Mouse (Mus musculus): ENCODE measurements around the gene Dnase2b. TPM values are rescaled to one million over a fixed set of nuclear protein-coding genes. Genes with fewer than 3 reads are reported as not detected.

The Dnase2b gene
- not detected for total RNA-seq (2021)
- long read RNA-seq, experiment 1, result 0 reads
- long read RNA-seq, experiment 2, result 0 reads

DNA sequence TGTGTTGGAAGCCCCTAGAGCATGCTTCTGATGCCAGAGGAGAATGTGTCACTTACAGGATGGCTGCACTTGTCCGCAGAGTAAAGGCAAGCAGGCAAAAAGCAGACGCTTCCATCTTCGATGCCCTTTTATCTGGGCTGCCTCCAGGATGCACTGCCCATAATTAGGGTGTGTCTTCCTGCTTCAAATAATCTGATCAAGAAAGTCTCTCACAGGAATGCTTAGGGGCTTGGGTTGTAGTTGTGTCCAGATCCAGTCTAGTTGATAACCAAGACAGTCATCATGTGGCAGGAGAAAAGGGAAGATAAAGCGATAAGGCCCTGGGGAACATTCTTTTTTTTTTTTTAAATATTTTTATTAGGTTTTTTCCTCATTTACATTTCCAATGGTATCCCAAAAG lies at the start of gene Dnase2b:
Gene Dnase2b (minus strand): TSS at position 101 of the 400 bp plus-strand sequence.
- no peak for DNase-seq

DNA sequence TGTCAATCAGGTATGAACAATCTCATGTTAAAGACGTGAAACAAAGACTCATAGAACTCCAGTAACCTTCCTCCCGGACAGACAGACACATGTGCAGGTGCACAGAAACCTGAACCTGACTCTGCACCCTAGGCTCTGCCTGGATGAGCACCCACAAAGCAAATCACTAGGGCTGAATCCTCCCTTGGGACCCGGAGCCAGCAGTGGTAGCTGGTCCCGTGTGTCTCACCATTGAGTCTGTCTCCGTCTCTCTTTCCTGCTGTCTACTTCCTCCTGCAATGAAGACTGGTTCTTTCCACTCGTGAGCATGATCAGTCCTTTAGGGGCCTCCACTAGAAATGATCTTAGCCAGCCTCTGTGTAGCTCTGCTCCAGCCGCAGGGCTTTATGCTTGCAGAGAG lies 46.5 kb upstream of the Dnase2b start:
- DNase-seq, result no peak

DNA sequence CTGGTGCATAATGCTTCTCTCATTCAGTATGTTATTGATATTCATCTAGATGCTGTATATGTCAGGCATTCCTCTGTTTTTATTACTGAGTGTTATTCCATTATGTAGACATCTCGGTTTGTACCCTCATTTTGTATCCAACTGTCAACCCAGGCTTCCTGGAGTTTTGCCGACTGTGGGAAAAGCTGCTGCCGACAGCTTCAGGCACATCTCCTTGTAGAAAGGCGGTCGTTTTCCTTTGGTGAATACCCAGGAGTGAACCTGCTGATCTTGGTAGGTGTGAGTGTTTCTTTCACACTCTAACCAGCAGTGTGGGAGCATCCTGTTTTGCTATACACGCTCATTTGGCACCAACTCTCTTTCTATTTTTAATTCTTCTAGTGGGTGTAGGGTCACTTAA lies 45.6 kb upstream of the Dnase2b start:
- no peak for DNase-seq

GRCm38 (mm10) chr3:146659321-146659720 lies 43.9 kb upstream of the Dnase2b start:
- DNase-seq, result no peak

DNA sequence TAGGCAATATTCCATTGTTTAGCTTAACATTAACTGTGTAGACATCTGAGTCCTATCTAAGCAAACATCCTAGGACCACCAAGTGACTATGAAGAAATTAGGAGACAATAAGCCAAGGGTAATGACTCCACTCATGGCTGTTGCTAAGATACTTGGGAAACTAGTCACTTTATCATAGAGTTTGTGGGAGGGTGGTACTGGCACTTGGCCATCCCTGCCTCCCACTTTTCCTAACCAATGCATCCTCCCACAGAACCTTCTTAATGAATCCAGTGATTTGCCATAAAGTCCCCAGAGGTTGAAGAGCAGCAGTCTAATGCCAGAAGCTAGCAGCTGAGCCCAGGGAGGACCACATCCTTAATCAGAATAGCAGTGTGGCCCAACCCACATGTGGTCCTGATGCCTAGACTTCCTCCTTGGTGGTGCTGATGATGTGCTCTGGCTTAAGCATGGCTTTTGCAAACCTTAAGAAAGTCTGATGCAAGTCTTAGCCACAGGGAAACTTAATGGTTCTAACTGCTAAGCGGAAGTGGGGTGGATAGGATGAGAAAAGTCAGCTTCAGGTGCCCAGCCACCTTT lies 42.8 kb upstream of the Dnase2b start:
- no peak for DNase-seq

- no peak for DNase-seq
Measured at GRCm38 (mm10) chr3:146657433-146657832, 42.0 kb upstream of the Dnase2b start.

DNA sequence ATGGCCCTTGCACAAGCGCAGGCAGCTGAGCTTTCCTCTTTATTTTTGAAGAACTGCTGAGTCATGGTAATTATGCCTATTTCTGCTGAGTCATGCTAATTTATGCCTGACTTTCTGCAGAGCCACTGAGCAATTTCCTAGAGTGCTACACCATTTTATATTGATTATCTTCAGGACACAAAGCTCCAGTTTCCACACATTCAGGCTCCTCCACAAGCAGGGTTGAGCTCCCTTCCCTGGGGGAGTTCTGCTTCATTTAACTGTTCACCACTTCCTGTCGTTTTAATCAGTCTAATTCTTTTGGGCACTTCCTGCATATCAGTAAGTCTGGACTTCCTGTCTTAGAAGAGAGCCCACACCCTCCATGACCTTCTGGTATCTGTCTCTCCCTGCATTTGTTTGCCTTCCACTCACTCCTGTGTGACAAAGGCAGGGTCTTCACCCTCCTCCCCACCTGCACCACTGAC lies 39.7 kb upstream of the Dnase2b start:
- DNase-seq, result no peak

GRCm38 (mm10) chr3:146653692-146654091 lies 38.3 kb upstream of the Dnase2b start:
- no peak for DNase-seq

- no peak for DNase-seq
Measured at GRCm38 (mm10) chr3:146652431-146652830, 37.0 kb upstream of the Dnase2b start.

DNA sequence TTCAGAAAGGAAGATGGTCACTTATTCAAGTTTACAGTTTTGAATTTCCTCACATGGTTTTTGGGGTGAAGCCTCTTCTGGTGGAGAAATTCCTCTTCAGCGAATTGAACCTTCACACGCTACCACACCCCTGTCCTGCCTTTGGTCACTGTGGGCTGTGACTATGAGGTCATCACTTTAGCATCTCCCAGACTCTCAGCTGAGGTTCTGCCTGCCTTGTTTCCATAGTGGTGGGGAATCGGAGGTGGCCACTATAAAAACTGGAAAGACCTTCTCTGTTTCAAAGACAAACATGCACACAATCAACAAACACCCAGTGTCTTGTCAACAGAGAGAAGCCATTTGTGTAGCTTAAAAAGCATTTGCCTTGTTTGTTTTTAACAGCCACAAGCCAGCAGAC lies 35.8 kb upstream of the Dnase2b start, which contains the start of gene 4930503B20Rik:
Gene 4930503B20Rik (minus strand): TSS at position 101 of the 400 bp plus-strand sequence.
- no peak for DNase-seq

DNA sequence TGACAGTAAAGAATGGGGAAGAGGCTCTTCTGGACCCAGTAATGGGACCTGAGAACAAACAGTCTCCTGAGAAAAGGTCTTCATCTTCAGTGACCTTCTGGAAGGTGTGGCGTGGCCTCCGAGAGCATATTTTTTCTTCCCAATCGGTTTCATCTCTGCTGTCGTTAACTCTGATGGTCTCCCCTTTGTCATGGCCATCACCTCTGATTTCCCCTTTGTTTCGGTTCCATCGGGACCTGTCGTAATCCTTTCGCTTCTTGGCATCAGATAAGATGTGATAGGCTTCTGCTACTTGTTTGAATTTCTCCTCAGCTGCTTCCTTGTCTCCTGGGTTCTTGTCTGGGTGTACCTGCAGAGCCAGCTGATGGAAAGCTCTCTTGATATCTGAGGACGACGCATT lies 35.3 kb upstream of the Dnase2b start:
- no peak for DNase-seq

GRCm38 (mm10) chr3:146649311-146649894 lies 34.0 kb upstream of the Dnase2b start:
- DNase-seq, result no peak

- DNase-seq, result no peak
Measured at GRCm38 (mm10) chr3:146641818-146642427, 26.5 kb upstream of the Dnase2b start.

GRCm38 (mm10) chr3:146632506-146632905 lies 17.1 kb upstream of the Dnase2b start:
- no peak for DNase-seq

DNA sequence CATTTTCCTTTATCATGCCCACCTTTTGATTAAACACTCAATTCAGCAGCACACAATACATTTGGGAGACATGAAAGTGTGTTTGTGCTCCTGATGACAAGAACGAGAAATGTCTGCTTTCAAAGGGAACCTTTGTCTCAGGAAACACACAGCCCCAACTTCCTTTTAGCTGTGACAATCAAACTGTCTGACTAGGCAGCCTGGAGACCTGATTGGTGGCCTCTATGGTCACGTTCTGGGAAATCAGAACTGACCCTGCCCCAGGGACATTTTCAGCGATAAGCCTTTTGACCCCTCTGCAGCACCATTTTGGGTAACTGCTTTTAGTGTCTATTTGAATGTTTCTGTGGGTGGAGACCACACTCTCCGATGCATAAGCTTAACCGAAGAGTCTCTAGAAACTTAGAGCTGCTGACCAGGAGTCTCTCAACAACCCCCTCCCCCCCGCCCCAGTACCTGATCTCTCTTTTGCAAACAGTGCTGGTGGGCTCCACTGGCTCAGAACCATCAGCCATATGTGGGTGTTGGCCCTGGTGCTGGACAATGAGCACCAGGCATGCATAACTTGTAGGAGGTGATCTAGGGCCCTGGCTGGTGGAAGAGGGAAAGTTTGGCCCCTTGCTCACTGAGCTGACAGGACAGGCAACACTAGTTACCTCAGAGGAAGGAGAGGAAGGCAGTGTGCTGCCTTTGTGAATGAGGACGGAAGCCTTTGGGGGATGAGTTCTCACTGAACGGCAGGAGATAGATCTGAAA lies 13.0 kb upstream of the Dnase2b start:
- DNase-seq, result no peak

DNA sequence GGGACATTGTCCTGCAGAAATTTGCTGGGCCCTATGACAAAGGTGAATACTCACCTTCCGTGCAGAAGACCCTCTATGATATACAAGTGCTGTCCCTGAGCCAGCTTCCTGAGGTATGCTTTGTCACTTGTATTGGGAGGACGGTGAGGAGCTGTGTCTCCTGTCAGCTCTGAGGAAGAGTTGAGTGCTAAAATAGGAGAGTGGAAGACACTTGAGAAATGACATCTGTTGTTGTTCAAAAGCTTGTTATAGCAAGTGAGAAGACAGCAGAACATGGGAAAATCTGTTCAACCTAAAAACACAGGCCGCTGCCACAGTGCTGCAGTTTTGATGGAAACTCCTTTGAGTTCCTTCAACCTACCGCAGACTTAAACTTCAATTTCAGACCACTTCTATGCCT lies 10.4 kb upstream of the Dnase2b start:
- DNase-seq, result no peak

DNA sequence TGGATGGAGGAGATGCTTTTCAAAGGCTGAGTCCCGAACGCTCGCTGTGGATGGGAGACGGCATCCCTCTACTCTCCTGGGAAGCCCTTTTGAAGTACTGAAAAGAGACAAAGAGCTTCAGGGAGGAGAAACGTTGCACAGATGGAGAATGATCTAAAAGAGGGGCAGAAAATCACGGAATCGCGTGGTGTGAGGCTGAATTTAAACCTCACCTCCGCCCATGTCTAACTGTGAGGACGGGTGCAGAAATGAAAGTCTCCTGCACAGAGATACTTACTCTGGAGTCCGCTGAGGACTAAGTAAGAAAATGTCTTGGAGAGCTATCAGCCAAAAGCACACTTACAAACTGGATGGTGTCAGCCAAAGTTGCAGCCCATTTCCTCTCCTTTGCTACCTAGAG lies 6.6 kb upstream of the Dnase2b start:
- DNase-seq, result no peak

GRCm38 (mm10) chr3:146620555-146621249 lies 5.3 kb upstream of the Dnase2b start:
- DNase-seq, result no peak

DNA sequence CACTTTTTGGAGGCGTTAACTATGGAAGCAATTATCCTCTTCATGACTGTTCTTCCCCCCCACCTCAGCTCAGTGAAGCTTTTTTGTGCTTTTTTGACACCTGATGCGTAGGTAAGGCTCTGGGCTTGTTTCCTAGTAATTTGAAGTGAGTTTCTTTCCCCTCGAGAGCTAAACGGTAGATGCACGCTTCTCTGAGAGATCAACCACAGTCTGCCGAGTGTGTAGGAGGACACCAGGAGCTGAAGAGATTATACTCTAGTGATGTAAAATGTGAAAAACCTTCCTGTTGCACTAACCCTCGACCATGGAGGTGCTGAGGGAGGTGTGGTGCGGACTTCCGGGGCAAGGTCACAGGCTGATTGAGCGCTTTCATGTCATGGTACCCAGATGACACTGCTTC lies 4.7 kb upstream of the Dnase2b start:
- DNase-seq, result no peak

DNA sequence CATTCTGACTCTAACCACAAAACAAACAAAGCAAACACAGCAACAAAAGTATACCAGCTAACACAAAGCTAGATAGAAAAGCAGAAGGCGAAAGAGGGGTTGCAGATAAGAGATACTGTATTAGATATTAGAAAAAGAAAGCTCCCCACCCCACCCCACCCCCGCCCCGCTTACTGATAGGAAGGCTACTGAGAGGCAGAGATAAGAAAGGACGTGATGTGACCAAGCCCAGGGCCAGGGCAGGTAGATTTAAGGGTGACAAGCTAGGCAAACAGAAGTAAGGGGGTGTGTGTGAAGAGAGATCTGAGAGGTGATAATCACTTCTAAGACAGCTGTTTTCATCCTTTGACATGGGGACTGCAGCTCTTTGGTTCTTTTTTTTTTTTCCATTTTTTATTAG lies 3.0 kb upstream of the Dnase2b start:
- DNase-seq, result no peak

DNA sequence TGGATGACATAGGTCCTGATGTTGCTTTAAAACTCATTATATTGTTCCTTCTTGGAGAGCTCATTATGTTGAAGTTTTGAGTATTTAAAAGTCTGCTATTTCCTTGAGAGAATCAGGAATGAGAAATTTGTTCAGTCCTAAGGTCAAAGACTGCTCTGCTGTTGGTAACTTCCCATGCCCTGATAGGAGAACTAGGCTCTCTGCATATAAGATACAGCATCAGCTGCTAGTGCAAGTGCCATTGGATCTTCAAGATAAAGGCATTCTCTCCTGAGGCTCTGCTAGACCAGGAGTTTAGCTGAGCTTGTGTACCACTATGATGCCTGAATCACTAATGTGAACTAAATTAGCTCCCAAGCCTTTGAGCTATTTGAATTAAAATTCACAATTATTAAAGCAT lies 2.5 kb upstream of the Dnase2b start:
- no peak for DNase-seq

GRCm38 (mm10) chr3:146616533-146617283 lies 1.3 kb upstream of the Dnase2b start:
- no peak for DNase-seq

All from gastrocnemius, postnatal 10 days (tissue).